Mouse (Mus musculus) midbrain, postnatal 0 days (tissue): ENCODE results near the gene B9d2. TPM values are rescaled to one million over a fixed set of nuclear protein-coding genes. Genes with fewer than 3 reads are reported as not detected.

Experiments
- ATAC-seq: fragments of 200-750 bp; cut with Nextera tagmentation; 2 replicates; pipeline ENCODE4 v1.8.0; 2017; ENCODE audit warnings: moderate number of reproducible peaks, mild to moderate bottlenecking, moderate TSS enrichment, moderate library complexity; ENCODE audit not compliant: low FRiP score
- DNase-seq: peaks from one replicate; pipeline ENCODE4 v3.0.0-alpha.2; 2015; ENCODE audit warnings: low spot score
- H3K27ac ChIP-seq: fragments of 300-500 bp; sonication (generic); 2 replicates; pipeline ENCODE4 v1.5.1; 2014; ENCODE audit warnings: low read depth, mild to moderate bottlenecking, low read length, mixed read lengths
- H3K27me3 ChIP-seq: fragments of 300-500 bp; sonication (generic); 2 replicates; pipeline ENCODE4 v1.6.1; 2014; ENCODE audit warnings: low read length, control low read depth, mixed read lengths; ENCODE audit not compliant: insufficient read depth
- H3K36me3 ChIP-seq: fragments of 300-500 bp; sonication (generic); 2 replicates; pipeline ENCODE4 v1.6.1; 2014; ENCODE audit warnings: low read length, control low read depth, mixed read lengths; ENCODE audit not compliant: insufficient read depth
- H3K4me1 ChIP-seq: fragments of 300-500 bp; sonication (generic); 2 replicates; pipeline ENCODE4 v1.6.1; 2014; ENCODE audit warnings: mild to moderate bottlenecking, control low read depth, antibody characterized with exemption, low read length, mixed read lengths; ENCODE audit not compliant: insufficient read depth
- H3K4me2 ChIP-seq: fragments of 300-500 bp; sonication (generic); 2 replicates; pipeline ENCODE4 v1.6.1; 2014; ENCODE audit warnings: low read depth, mild to moderate bottlenecking, low read length, mixed read lengths; ENCODE audit not compliant: poor library complexity, severe bottlenecking
- H3K4me3 ChIP-seq: fragments of 300-500 bp; sonication (generic); 2 replicates; pipeline ENCODE4 v1.5.1; 2014; ENCODE audit warnings: low read depth, mild to moderate bottlenecking, low read length, moderate library complexity
- H3K9ac ChIP-seq: fragments of 300-500 bp; sonication (generic); replicated peaks from 2 replicates; pipeline ENCODE4 v1.6.1; 2014; ENCODE audit warnings: mild to moderate bottlenecking, low read length, moderate library complexity, mixed read lengths; ENCODE audit not compliant: poor library complexity, severe bottlenecking
- H3K9me3 ChIP-seq: fragments of 300-500 bp; sonication (generic); 2 replicates; pipeline ENCODE4 v1.6.1; 2016; ENCODE audit warnings: low read length, control low read depth
- CTCF ChIP-seq: IDR thresholded peaks from 2 replicates; pipeline ENCODE4 v1.5.1; 2016; ENCODE audit warnings: antibody characterized with exemption, mild to moderate bottlenecking
- WGBS: fragments of 180-500 bp; shearing (Covaris S2); extraction: QIAGEN DNeasy Blood & Tissue Kit; methylation state at CpG from one replicate; pipeline ENCODE4 v1.1.7; 2014; 5-methylcytosine and 5-hydroxymethylcytosine counted together
- polyA plus RNA-seq: library from polyadenylated mRNA; unstranded; fragments of >200 nt; fragmentation: Nextera tagmentation; extraction: Ambion mirVana; gene quantifications from 2 replicates; pipeline ENCODE4 v1.2.1, GENCODE M21; 2015
- total RNA-seq: library from RNA; depleted of rRNA; stranded (reverse); fragments of >200 nt; gene quantifications from 2 replicates; pipeline ENCODE4 v1.2.3, GENCODE M21; 2014

Gene B9d2
- total and polyA plus RNA-seq, 2 experiments from 2014 or later, result 32.1 to 58.2 TPM

- 80% methylated on average over 9 of the region's 9 CpGs for WGBS
- H3K27me3 ChIP-seq, result 0 out of 2 replicates have a peak, but pooled peaks cover 5% of the 10 kb centered on the region
- ATAC-seq, result no peak
These were observed 10.9 kb upstream of the B9d2 start for GRCm38 (mm10) chr7:25669631-25670030.

GRCm38 (mm10) chr7:25670096-25670495, 10.5 kb upstream of the B9d2 start:
- WGBS, result 94% methylated on average over 4 of the region's 4 CpGs
- Histone ChIP-seq H3K9ac (no peak overlapping the region), H3K27me3 (0 out of 2 replicates have a peak, but pooled peaks cover 5% of the 10 kb centered on the region), H3K4me3 (no peak overlapping the region), H3K36me3 (peaks cover 31% of the 10 kb centered on the region), H3K27ac (no peak overlapping the region), H3K9me3 (no peaks in the 10 kb centered on the region), H3K4me1 (no peaks in the 10 kb centered on the region), H3K4me2 (no peak overlapping the region)
- DNase-seq (no peak), ATAC-seq (no peak)
- no peak for TF ChIP-seq CTCF

More at GRCm38 (mm10) chr7:25669631-25670030, 10.9 kb upstream of the B9d2 start:
- no peak for DNase-seq
- no peak for TF ChIP-seq CTCF
- H3K27ac ChIP-seq, result no peak overlapping the region
- H3K4me2 ChIP-seq, result no peak overlapping the region
- H3K9me3 ChIP-seq, result no peaks in the 10 kb centered on the region
- no peak overlapping the region for H3K9ac ChIP-seq
- peaks cover 34% of the 10 kb centered on the region for H3K36me3 ChIP-seq
- no peaks in the 10 kb centered on the region for H3K4me1 ChIP-seq
- no peak overlapping the region for H3K4me3 ChIP-seq

GRCm38 (mm10) chr7:25671686-25672085, 8.9 kb upstream of the B9d2 start:
- ATAC-seq, result no peak
- WGBS, result 76% methylated on average over 2 of the region's 2 CpGs

GRCm38 (mm10) chr7:25672442-25672841, 8.1 kb upstream of the B9d2 start:
- H3K27me3 ChIP-seq, result 0 out of 2 replicates have a peak, but pooled peaks cover 5% of the 10 kb centered on the region
- 0 out of 2 replicates have a peak, but pooled peaks have one; percentile 21 for TF ChIP-seq CTCF
- H3K36me3 ChIP-seq, result peaks cover 21% of the 10 kb centered on the region
- no peak overlapping the region for H3K27ac ChIP-seq
- H3K4me2 ChIP-seq, result no peak overlapping the region
- no peak overlapping the region for H3K4me3 ChIP-seq
- ATAC-seq, result no peak
- no peaks in the 10 kb centered on the region for H3K4me1 ChIP-seq
- no peaks in the 10 kb centered on the region for H3K9me3 ChIP-seq
- no peak overlapping the region for H3K9ac ChIP-seq
- no peak for DNase-seq
- WGBS, result 58% methylated on average over 4 of the region's 4 CpGs

More at GRCm38 (mm10) chr7:25671686-25672085, 8.9 kb upstream of the B9d2 start:
- Histone ChIP-seq H3K4me1 (no peaks in the 10 kb centered on the region), H3K4me3 (no peak overlapping the region), H3K9ac (no peak overlapping the region), H3K36me3 (peaks cover 24% of the 10 kb centered on the region), H3K9me3 (no peaks in the 10 kb centered on the region), H3K27ac (no peak overlapping the region), H3K4me2 (no peak overlapping the region), H3K27me3 (0 out of 2 replicates have a peak, but pooled peaks cover 5% of the 10 kb centered on the region)
- no peak for DNase-seq
- TF ChIP-seq CTCF, result no peak

- peak overlapping the region; percentile 77 for H3K4me2 ChIP-seq
- WGBS, result 22% methylated on average over 9 of the region's 9 CpGs
- H3K36me3 ChIP-seq, result peaks cover 3% of the 10 kb centered on the region
- ATAC-seq (peak; percentile 31; the same call in 1 of the 2 replicates), DNase-seq (no peak)
- H3K27ac ChIP-seq, result peak overlapping the region; percentile 55; the same call in 1 of the 2 replicates
- no peaks in the 10 kb centered on the region for H3K9me3 ChIP-seq
- H3K27me3 ChIP-seq, result 0 out of 2 replicates have a peak, but pooled peaks cover 5% of the 10 kb centered on the region
- TF ChIP-seq CTCF, result no peak
- H3K9ac ChIP-seq, result peak overlapping the region; percentile 75
- H3K4me1 ChIP-seq, result no peaks in the 10 kb centered on the region
- H3K4me3 ChIP-seq, result peak overlapping the region; percentile 57
These were observed 6.3 kb upstream of the B9d2 start for GRCm38 (mm10) chr7:25674297-25674696.

DNA sequence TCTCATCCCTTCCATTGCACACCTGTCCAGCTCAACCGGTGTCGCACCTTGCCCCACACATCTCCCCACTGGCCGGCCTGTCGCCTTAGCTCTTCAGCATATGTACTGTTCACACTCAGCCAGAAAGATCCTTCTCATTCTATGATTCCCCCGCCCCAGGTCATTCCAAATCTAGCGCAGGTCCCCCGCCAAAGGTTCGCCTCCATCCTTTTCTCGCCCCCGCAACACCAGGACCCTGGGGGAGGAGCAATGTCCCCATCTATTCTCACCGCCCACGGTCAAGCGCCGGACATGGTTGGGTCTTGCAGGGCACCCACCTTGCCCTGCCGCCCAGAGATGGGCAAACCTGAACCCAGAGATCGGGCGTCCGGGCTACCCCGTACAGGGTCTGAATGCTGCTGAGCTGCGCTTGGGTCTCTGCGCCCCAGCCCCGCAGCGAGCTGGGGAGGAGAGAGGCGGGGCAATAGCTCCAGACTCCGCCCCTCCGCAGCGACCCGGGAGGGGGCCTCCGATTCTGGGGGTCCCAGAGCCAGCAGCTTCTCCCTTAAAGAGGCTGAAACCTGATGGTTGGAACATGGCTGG, 5.8 kb upstream of the B9d2 start, which contains the start of gene Tmem91:
TSS of gene Tmem91 (minus strand) at position 448 of the 582 bp plus-strand sequence.
- DNase-seq (no peak), ATAC-seq (peak; percentile 75)
- peak within 1 kb of the TSS; percentile 57 for H3K4me3 ChIP-seq
- H3K27me3 ChIP-seq, result 0 out of 2 replicates have a peak, but pooled peaks cover 5% of the 10 kb centered on the region
- 2% methylated on average over 29 of the region's 29 CpGs for WGBS
- H3K27ac ChIP-seq, result peak within 1 kb of the TSS; percentile 55; the same call in 1 of the 2 replicates
- peak within 1 kb of the TSS; percentile 75 for H3K9ac ChIP-seq
- H3K36me3 ChIP-seq, result no peaks in the 10 kb centered on the region; the same call in 1 of the 2 replicates
- no peaks in the 10 kb centered on the region for H3K4me1 ChIP-seq
- H3K9me3 ChIP-seq, result no peaks in the 10 kb centered on the region
- no peak for TF ChIP-seq CTCF
- peak within 1 kb of the TSS; percentile 77 for H3K4me2 ChIP-seq
